Mouse (Mus musculus): ENCODE results near the gene Susd6. TPM values are rescaled to one million over a fixed set of nuclear protein-coding genes. Genes with fewer than 3 reads are reported as not detected.

The Susd6 gene
- total RNA-seq, 2 experiments from 2014 or later: 32.4 to 32.5 TPM

GRCm38 (mm10) chr12:80924205-80924604 is 133.9 kb downstream of the Susd6 start:
- DNase-seq (ENCODE audit: low spot score in 2 of 2): peak in 1 of 2 experiments; percentile 15

- no peak for DNase-seq (ENCODE audit: low spot score in 2 of 2)
These were observed 135.6 kb downstream of the Susd6 start for GRCm38 (mm10) chr12:80925919-80926318.

- DNase-seq (ENCODE audit: low spot score in 2 of 2): no peak
These were observed 136.2 kb downstream of the Susd6 start for GRCm38 (mm10) chr12:80926550-80926949.

GRCm38 (mm10) chr12:80927518-80927917 is 137.2 kb downstream of the Susd6 start:
- DNase-seq (ENCODE audit: low spot score in 2 of 2): no peak

- DNase-seq (ENCODE audit: low spot score in 2 of 2): no peak
These were observed 138.6 kb downstream of the Susd6 start for GRCm38 (mm10) chr12:80928881-80929280.

GRCm38 (mm10) chr12:80930141-80930540 is 139.8 kb downstream of the Susd6 start:
- no peak for DNase-seq (ENCODE audit: low spot score in 2 of 2)

Other genes starting within 250 kb of the Susd6 start
- 10 to 100 TPM; 21.2 to 22.6 TPM for gene Slc39a9, start 146.6 kb upstream of the Susd6 start, total RNA-seq (2021)
- 10 to 100 TPM; 57.7 to 61.6 TPM for gene Erh, start 146.2 kb upstream of the Susd6 start, total RNA-seq (2021)
- gene Plekhd1, start 97.9 kb upstream of the Susd6 start, total RNA-seq (2021): under 1 TPM; 0.21 to 0.78 TPM
- gene Ccdc177, start 29.8 kb upstream of the Susd6 start, total RNA-seq (2021): under 1 TPM; 0.12 to 0.13 TPM
- gene Srsf5, start 155.0 kb downstream of the Susd6 start, total RNA-seq (2021): 100 to 1,000 TPM; 219 to 249 TPM
- gene Slc10a1, start 178.2 kb downstream of the Susd6 start, total RNA-seq (2021): under 1 TPM in 1 of 2 experiments, not detected in 1; 0.78 TPM
- gene Smoc1, start 236.3 kb downstream of the Susd6 start, total RNA-seq (2021): 10 to 100 TPM in 1 of 2 experiments, 1 to 10 TPM in 1; 7.0 to 11.9 TPM